Mouse (Mus musculus): Measurements from ENCODE around the gene Dpp4.

Dpp4 gene

DNA sequence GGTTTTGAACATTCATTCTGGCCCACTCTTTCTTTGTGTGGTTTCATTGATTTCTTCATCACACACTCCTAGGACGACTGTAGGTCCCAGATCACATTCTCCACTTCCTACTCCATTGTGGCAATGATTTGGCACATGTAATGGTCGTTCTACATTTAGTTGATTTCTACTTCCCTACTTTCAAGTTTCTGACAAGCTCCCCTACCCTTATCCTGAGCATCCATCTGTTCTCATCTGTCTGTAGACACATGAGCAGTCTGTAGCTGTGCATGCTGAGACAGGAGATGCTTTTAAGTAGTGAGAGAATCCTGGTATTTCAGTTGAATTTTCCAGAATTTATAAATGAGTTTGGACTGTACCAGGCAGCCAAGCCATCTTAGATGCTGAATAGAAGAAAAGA is 95.1 kb downstream of the Dpp4 start:
- DNase-seq (ENCODE audit: inconsistent age in 2 of 2, low spot score in 1 of 2) = no peak

DNA sequence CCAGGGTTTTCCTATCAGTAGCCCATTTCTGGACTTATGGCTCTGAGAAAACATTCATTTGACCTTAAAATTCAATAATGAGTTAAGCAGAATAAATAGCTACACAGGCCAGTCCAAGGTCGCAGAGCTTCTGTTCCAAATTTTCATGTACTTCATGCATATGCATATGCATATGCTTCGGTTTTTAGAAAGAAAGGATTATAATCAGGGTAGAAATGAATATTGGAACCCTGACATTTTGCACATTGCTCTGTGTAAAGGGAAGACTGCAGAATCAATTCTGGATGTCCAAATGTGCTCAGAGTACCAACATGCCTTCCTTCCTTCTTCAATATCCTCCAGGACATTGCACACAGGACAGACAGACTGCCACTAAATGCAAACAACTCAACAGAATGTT is 104.6 kb downstream of the Dpp4 start:
- no peak for DNase-seq (ENCODE audit: inconsistent age in 2 of 2, low spot score in 1 of 2)

DNA sequence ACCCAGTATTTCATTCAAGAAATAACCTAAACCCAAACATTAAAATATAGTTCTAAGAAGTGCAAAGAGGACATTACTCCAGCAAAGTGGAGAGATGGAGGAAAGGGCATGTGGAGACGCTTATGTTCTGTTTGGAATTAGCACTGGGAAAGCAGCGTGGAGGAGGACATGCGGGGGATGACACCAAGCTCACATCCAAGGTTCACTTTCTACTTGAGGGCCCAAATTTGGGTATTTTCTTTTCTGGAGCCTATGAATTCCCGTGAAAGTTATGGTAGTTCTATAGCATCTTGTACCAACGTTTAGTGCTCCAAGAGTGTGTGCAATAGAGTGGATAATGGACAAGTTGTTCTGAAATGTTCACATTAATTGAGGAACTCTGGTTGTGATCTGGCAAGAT is 105.1 kb downstream of the Dpp4 start:
- DNase-seq (ENCODE audit: inconsistent age in 2 of 2, low spot score in 1 of 2) = no peak

DNA sequence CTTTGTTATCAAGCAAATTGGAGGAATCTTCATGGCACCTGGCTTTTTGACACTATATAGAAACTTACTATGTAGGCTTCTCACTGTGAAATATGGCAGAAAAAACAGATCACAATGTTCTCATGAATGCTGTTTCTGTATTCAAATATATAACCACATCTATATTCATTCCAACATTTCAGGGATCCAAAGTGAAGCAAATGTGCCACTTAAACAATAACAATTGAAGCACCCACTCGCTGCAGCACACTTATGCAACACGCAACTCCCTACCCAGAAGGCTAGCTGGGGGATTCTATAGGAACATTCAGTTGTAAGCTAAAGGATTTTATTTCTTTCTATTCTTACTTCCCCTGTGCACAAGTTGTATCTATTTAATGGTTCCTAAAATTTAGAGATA is 110.3 kb downstream of the Dpp4 start:
- no peak for DNase-seq (ENCODE audit: inconsistent age in 2 of 2, low spot score in 1 of 2)

DNA sequence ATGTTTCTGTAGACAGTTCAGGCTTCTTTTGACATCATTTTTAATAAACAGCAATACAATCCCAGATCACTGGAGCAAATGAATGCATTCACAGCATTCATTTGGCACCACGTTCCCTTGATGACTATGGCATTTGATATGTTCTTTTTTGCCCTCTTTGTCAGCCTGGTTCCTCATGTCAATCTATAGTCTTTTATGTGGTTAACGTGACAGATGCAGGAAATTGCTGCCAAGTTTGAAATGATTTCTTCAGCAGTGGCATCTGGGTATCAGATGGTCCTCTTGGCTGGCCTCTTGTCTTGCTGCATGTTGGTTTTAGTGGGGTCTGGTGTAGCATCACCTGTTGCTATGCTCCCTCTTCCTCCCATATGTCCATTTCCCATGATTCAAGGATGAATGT is 118.2 kb downstream of the Dpp4 start:
- DNase-seq (ENCODE audit: inconsistent age in 2 of 2, low spot score in 1 of 2) = no peak

DNA sequence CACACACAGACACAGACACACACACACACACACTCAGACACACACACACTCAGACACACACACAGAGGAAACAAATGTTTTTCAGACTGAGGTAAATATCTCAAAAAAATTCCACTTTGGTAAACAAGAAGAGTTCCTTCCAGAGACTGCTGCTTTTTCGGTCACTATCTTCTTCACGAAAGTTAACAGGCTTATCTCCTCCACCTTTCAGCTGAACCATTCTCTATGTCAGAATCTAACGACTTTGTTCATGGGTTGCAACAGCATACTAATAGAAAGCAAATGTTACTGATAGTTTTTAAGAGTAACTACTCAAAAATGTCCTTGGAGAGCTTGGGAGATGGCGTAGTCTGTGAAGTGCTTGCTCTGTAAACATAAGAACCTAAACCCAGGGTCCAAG is 124.5 kb downstream of the Dpp4 start:
- DNase-seq (ENCODE audit: inconsistent age in 2 of 2, low spot score in 1 of 2) = no peak

DNA sequence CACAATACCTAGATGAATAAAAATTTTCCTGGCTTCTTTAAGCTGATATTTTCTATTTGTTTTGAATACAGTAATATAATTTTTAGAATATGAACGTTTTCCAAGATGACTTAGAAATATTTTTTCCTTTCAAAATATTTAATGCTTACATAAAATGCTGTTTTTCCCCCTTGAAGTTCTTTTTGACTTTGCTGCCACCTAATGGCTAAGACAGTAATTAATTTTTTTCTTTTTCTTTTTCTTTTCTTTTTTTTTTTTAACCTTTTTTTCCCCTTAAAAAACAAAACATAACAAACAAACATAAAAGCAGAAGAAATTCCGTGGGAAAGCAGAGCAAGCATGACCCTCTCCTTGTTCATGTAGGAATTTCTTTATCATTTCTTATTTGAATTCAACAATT is 126.2 kb downstream of the Dpp4 start:
- DNase-seq (ENCODE audit: inconsistent age in 2 of 2, low spot score in 1 of 2) = peak in 1 of 2 experiments; percentile 27

DNA sequence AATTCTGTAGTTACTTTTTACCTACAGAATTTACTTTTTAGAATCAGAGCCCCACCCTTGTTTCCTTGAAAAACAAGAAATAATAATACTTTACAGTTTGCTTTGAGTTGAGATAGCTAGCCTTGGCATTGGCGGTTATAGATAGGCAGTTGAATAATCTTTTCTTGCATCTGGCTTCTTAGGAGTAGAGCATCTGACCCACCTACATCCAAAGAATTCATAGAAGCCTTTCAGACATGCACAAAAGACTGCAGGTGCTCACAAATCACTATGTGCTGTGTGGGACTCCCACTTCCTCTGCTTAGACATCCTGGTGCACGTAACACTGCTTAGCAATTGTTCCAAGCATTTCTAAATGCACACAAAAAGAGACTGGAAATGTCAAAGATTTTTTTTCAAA is 127.0 kb downstream of the Dpp4 start:
- DNase-seq (ENCODE audit: inconsistent age in 2 of 2, low spot score in 1 of 2) = no peak

Measured in adrenal gland, adult (tissue).